Mouse (Mus musculus): ENCODE results near the gene Exo1.

- TF ChIP-seq ZNF384 (IDR thresholded peaks at IDR 0.05; ENCODE audit: low read depth, low read length) (no peak), HCFC1 (IDR thresholded peaks at IDR 0.05; ENCODE audit: borderline replicate concordance, insufficient read depth, low read length) (no peak), CHD2 (IDR thresholded peaks at IDR 0.05; ENCODE audit: low read depth, low read length) (no peak), ZC3H11A (IDR thresholded peaks at IDR 0.05; ENCODE audit: borderline replicate concordance, low read depth, low read length) (no peak)
Measured at GRCm38 (mm10) chr1:175912038-175912437, 31.7 kb downstream of the Exo1 start.
